Mouse (Mus musculus) forebrain, embryonic 13.5 days (tissue): ENCODE results near the gene Kdm3a. TPM values are rescaled to one million over a fixed set of nuclear protein-coding genes. Genes with fewer than 3 reads are reported as not detected.

ENCODE experiments used
- ATAC-seq: fragments of 200-750 bp; cut with Nextera tagmentation; 2 replicates; pipeline ENCODE4 v1.8.0; 2017
- H3K27ac ChIP-seq: fragments of 300-500 bp; sonication (generic); 2 replicates; pipeline ENCODE4 v1.5.1; 2015; ENCODE audit warnings: inconsistent platforms, mild to moderate bottlenecking, moderate library complexity
- H3K27me3 ChIP-seq: fragments of 300-500 bp; sonication (generic); 2 replicates; pipeline ENCODE4 v1.6.1; 2015; ENCODE audit warnings: mild to moderate bottlenecking, inconsistent platforms
- H3K36me3 ChIP-seq: fragments of 300-500 bp; sonication (generic); 2 replicates; pipeline ENCODE4 v1.6.1; 2015; ENCODE audit warnings: mild to moderate bottlenecking, inconsistent platforms; ENCODE audit not compliant: poor library complexity, severe bottlenecking
- H3K4me1 ChIP-seq: fragments of 300-500 bp; sonication (generic); 2 replicates; pipeline ENCODE4 v1.6.1; 2015; ENCODE audit warnings: inconsistent platforms
- H3K4me2 ChIP-seq: fragments of 300-500 bp; sonication (generic); 2 replicates; pipeline ENCODE4 v1.6.1; 2015; ENCODE audit warnings: inconsistent platforms, mild to moderate bottlenecking, moderate library complexity
- H3K4me3 ChIP-seq: fragments of 300-500 bp; sonication (generic); 2 replicates; pipeline ENCODE4 v1.5.1; 2015; ENCODE audit warnings: mild to moderate bottlenecking, inconsistent platforms
- H3K9ac ChIP-seq: fragments of 300-500 bp; sonication (generic); 2 replicates; pipeline ENCODE4 v1.6.1; 2015; ENCODE audit warnings: mild to moderate bottlenecking, inconsistent platforms
- H3K9me3 ChIP-seq: fragments of 300-500 bp; sonication (generic); replicated peaks from 2 replicates; pipeline ENCODE4 v1.6.1; 2016; ENCODE audit warnings: inconsistent platforms
- WGBS: fragments of 180-500 bp; shearing (Covaris S2); methylation state at CpG from one replicate; pipeline ENCODE4 v1.1.7; 2015; 5-methylcytosine and 5-hydroxymethylcytosine counted together
- polyA plus RNA-seq: library from polyadenylated mRNA; unstranded; fragments of >200 nt; fragmentation: Nextera tagmentation; extraction: Ambion mirVana; gene quantifications from 2 replicates; pipeline ENCODE4 v1.2.1, GENCODE M21; 2015

Kdm3a gene
- polyA plus RNA-seq, result 68.0 and 78.8 TPM in 2 replicates

DNA sequence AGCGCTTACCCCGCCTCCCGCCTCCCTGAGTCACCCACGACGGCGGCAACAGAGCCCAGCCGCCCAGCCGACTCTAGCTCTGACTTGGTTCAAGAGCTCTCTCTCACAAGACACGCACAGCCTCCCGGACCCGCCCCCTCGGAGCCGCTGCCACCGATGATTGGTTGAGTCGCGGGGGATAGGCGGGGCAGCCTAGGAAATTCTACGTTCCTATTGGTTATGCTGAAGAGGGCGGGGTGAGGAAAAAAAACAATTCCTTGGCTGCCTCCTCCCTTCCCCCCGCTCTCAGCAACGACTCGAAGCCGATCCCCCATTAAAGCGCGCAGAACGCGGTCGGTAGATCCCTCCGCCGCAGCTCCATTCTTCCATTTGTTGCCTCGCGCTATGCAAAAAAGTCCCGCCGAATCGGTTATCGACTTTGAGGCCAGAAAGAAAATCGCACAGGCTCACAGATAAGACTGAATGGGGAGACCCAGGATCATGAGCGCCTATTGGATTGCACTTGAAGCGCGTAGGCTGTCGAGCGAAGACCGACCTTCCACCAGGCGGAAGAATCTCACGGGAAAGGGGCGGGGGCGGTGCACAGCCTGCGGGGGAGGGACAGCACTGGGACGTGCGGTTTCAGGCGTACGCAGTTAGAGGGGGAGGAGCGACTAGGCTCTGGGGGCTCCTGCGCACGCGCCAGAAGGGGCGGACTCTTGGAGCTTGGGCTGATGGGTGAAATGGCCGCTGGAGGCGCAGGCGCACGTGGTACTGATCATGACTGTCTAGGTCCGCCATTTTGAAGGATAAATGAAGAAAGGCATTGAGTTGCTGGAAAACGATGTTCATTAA lies at the start of gene Kdm3a:
Kdm3a (minus strand) TSS at position 162 of the 834 bp plus-strand sequence.
- H3K9me3 ChIP-seq, result no peaks in the 10 kb centered on the region
- peak within 1 kb of the TSS; percentile 84 for H3K4me2 ChIP-seq
- ATAC-seq, result peak; percentile 98
- H3K9ac ChIP-seq, result peak within 1 kb of the TSS; percentile 91
- H3K4me1 ChIP-seq, result peaks cover 32% of the 10 kb centered on the region
- H3K36me3 ChIP-seq, result peaks cover 14% of the 10 kb centered on the region
- peak within 1 kb of the TSS; percentile 100 for H3K27ac ChIP-seq
- peaks cover 10% of the 10 kb centered on the region for H3K27me3 ChIP-seq
- H3K4me3 ChIP-seq, result peak within 1 kb of the TSS; percentile 88
- under 1% methylated on average over 63 of the region's 63 CpGs for WGBS

- no peak overlapping the region for H3K9ac ChIP-seq
- no peaks in the 10 kb centered on the region for H3K4me1 ChIP-seq
- H3K4me3 ChIP-seq, result no peak overlapping the region
- no peak for ATAC-seq
- no peak overlapping the region for H3K27ac ChIP-seq
- H3K9me3 ChIP-seq, result no peaks in the 10 kb centered on the region
- WGBS, result 68% methylated on average over 7 of the region's 7 CpGs
- no peak overlapping the region for H3K4me2 ChIP-seq
- no peaks in the 10 kb centered on the region for H3K36me3 ChIP-seq
- no peaks in the 10 kb centered on the region for H3K27me3 ChIP-seq
Observed at GRCm38 (mm10) chr6:71678891-71679290, 46.1 kb upstream of the Kdm3a start.

DNA sequence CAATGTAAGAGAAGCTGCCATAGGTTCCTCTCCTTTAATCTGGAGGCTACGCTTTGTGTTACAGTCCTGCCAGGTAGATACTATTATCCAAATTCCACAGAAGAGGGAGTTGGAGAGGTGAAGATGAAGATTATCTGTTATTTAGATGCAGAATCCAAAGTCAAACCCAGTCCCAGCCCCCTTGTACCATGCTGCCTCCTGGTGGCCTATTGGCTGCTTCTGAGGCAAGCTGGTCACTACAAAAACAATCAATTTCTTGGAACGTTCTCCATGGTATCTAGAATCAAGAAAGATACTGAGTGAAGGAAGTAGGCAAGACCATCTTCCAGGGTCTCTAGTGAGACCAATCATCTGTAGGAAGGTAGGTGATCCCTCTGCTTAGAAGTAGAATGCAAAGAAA lies 40.4 kb upstream of the Kdm3a start:
- H3K36me3 ChIP-seq, result no peaks in the 10 kb centered on the region

GRCm38 (mm10) chr6:71664511-71664910 lies 31.7 kb upstream of the Kdm3a start:
- H3K9ac ChIP-seq, result no peak overlapping the region
- no peaks in the 10 kb centered on the region for H3K27me3 ChIP-seq
- no peaks in the 10 kb centered on the region for H3K9me3 ChIP-seq
- H3K4me3 ChIP-seq, result no peak overlapping the region
- no peak overlapping the region for H3K27ac ChIP-seq
- no peak for ATAC-seq
- H3K4me1 ChIP-seq, result no peaks in the 10 kb centered on the region
- no peak overlapping the region for H3K4me2 ChIP-seq
- 74% methylated on average over 1 of the region's 1 CpGs for WGBS
- no peaks in the 10 kb centered on the region for H3K36me3 ChIP-seq

More for the DNA sequence above, 40.4 kb upstream of the Kdm3a start:
- Histone ChIP-seq H3K9me3 (no peaks in the 10 kb centered on the region), H3K4me1 (no peaks in the 10 kb centered on the region), H3K9ac (no peak overlapping the region), H3K27me3 (no peaks in the 10 kb centered on the region), H3K27ac (no peak overlapping the region), H3K4me3 (no peak overlapping the region), H3K4me2 (no peak overlapping the region)
- ATAC-seq, result no peak
- 75% methylated on average over 2 of the region's 2 CpGs for WGBS

DNA sequence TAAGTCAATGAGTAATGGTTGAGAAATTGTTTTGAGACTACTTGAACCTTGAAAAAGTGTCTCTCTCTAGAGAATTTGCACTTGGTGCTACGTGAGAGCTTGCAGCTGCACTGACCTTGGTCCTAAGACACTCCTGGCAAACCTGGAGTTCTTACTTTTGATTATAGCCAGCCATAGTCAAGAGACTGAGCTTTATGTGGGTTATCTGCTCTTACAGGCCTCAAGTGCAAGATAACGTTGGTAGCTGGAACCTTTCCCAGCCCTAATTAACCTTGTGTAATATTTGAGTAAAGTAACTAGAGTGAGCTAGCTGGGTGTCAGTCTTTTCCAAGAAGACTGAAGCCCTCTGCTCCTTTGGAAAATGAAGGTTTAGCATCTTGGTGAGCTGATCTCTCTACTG lies 25.5 kb upstream of the Kdm3a start:
- H3K4me2 ChIP-seq, result no peak overlapping the region
- no peak for ATAC-seq

DNA sequence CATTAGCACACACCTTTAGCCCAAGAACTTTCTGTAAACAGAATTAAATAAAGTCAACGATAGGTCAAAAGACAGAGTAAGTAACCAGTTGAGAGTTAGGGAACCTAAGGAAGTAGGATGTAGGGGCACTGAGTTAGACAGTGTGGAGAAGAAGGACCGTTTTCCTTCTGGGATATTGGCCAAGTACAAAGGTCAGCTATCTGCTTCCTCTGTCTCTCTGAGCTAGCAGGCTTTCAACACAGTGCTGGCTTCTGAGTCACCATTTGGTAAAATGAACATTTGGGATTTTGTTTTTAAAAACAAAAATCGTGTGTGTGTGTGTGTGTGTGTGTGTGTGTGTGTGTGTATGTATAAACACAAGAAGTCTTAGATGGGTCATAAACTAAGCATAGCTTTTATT lies 23.0 kb upstream of the Kdm3a start:
- no peak overlapping the region for H3K4me2 ChIP-seq
- no peak overlapping the region for H3K27ac ChIP-seq
- H3K9me3 ChIP-seq, result no peaks in the 10 kb centered on the region
- no peaks in the 10 kb centered on the region for H3K4me1 ChIP-seq
- no peaks in the 10 kb centered on the region for H3K27me3 ChIP-seq
- no peak for ATAC-seq
- WGBS, result 82% methylated on average over 3 of the region's 3 CpGs
- H3K4me3 ChIP-seq, result no peak overlapping the region
- H3K9ac ChIP-seq, result no peak overlapping the region
- no peaks in the 10 kb centered on the region for H3K36me3 ChIP-seq

More for the DNA sequence above, 25.5 kb upstream of the Kdm3a start:
- Histone ChIP-seq H3K27ac (no peak overlapping the region), H3K4me3 (no peak overlapping the region), H3K36me3 (no peaks in the 10 kb centered on the region), H3K4me1 (no peaks in the 10 kb centered on the region), H3K27me3 (no peaks in the 10 kb centered on the region), H3K9ac (no peak overlapping the region), H3K9me3 (no peaks in the 10 kb centered on the region)
- WGBS, result 71% methylated on average over 2 of the region's 2 CpGs

DNA sequence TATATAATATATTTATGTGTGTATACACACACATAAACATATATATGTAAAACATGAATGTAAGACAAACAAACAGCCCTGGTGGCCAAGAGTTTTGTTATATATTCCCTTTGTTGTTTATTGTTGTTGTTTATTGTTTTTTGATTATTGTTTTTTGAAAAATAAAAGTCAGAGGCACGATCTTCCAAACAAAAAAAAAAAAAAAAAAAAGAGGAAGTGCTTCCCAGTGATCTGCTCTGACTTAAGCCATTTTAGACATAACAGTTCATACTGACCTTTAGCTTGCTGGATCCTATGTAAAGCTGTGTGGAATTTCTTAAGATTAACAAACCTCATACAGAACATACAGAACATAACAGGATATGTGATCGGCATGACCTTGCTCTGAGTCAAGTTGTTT lies 19.1 kb upstream of the Kdm3a start:
- Histone ChIP-seq H3K36me3 (no peaks in the 10 kb centered on the region), H3K4me3 (no peak overlapping the region), H3K4me2 (no peak overlapping the region), H3K4me1 (no peaks in the 10 kb centered on the region), H3K9me3 (no peaks in the 10 kb centered on the region), H3K9ac (no peak overlapping the region), H3K27me3 (no peaks in the 10 kb centered on the region), H3K27ac (no peak overlapping the region)
- no peak for ATAC-seq
- 91% methylated on average over 2 of the region's 2 CpGs for WGBS

DNA sequence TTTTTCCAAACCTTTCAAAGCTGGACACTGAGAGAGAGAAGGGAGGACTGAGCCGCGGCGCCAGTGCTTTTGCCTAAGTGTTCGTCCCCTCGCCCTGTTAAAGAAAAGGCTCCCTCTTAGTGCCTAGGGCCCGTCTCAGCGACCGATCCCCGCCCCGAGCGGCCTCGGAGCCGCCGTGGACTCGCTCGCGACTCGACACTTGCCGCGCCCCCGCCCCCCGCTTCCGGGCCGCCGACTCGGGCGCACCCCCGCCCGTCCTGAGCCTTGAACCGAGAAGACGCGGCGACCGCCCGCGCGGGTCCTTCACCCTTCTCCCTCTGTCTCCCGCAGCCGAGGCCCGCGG lies 333 bp downstream of the Kdm3a start:
- H3K9me3 ChIP-seq, result no peaks in the 10 kb centered on the region
- peak overlapping the region; percentile 84 for H3K4me2 ChIP-seq
- 1% methylated on average over 36 of the region's 41 CpGs for WGBS
- H3K36me3 ChIP-seq, result peaks cover 16% of the 10 kb centered on the region
- H3K27ac ChIP-seq, result peak overlapping the region; percentile 96
- H3K27me3 ChIP-seq, result peaks cover 10% of the 10 kb centered on the region
- no peak; the same call in 1 of the 2 replicates for ATAC-seq
- H3K4me3 ChIP-seq, result peak overlapping the region; percentile 88
- peaks cover 32% of the 10 kb centered on the region for H3K4me1 ChIP-seq
- H3K9ac ChIP-seq, result peak overlapping the region; percentile 91

DNA sequence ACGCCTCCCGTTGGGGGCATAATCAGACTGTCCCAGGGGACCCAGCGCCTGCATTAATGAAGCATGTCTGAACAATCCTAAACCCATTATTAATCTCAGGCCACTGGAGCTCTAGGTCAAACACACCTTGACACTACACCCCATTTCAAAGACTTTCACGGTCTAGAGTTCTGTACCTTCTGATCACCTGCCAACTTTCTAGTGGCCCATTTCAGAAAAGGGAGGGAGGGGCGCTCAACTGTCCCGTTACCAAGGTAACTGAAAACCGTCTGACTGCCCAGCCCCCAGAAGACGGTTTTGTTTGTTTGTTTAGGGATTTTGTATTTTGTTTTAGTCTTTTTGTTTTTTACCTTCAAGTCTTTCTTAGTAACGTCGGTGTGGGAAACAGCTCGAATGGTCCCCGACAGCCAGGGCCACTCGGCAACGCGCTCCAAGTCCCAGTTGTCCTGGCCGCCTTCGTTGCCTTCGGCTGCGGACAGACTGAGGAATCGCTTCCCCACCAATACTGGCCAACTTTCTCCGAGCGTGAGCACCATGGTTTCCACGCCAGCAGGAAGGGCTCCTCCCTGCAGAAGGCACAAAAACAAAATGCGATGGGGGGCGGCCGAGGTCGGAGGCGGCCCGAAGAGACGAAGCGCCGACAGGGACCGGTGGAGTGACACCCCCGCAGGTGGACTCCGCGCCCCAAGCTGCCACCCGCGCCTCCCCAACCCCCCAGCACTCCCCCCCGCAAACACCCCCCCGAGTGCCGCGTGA lies 906 bp downstream of the Kdm3a start:
- no peak for ATAC-seq
- Histone ChIP-seq H3K9ac (peak overlapping the region; percentile 91), H3K4me3 (peak overlapping the region; percentile 88), H3K27me3 (peaks cover 4% of the 10 kb centered on the region), H3K4me2 (peak overlapping the region; percentile 84), H3K9me3 (no peaks in the 10 kb centered on the region), H3K4me1 (peaks cover 32% of the 10 kb centered on the region), H3K36me3 (peaks cover 21% of the 10 kb centered on the region), H3K27ac (peak overlapping the region; percentile 96)
- WGBS, result under 1% methylated on average over 41 of the region's 42 CpGs

DNA sequence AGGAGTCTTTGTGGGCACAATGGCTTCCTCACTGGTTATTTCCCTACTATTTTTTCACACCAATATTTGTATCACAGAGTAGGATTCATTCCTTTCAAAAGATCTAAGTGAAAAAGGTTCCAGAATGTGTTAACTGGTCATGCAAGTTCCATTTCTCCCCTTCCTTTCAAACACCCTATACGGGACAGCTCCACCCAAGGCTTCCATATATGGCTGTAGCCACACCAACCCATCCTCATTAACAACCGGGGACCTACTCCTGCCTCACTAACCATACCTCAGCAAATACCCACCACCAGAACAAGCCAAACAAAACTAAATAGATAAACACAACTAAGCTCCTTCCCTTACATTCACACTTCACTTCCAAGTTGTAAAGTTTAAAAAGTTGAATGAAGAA lies 1.6 kb downstream of the Kdm3a start:
- peak overlapping the region; percentile 91 for H3K9ac ChIP-seq
- H3K4me3 ChIP-seq, result peak overlapping the region; percentile 88
- H3K4me1 ChIP-seq, result peaks cover 32% of the 10 kb centered on the region
- ATAC-seq, result no peak
- peak overlapping the region; percentile 84 for H3K4me2 ChIP-seq
- peaks cover 27% of the 10 kb centered on the region for H3K36me3 ChIP-seq
- H3K9me3 ChIP-seq, result no peaks in the 10 kb centered on the region
- 9% methylated on average over 2 of the region's 2 CpGs for WGBS
- H3K27ac ChIP-seq, result no peak overlapping the region
- H3K27me3 ChIP-seq, result no peaks in the 10 kb centered on the region

GRCm38 (mm10) chr6:71627325-71627724 lies 5.5 kb downstream of the Kdm3a start:
- no peak overlapping the region for H3K27ac ChIP-seq
- peaks cover 32% of the 10 kb centered on the region for H3K4me1 ChIP-seq
- H3K4me2 ChIP-seq, result no peak overlapping the region
- no peaks in the 10 kb centered on the region for H3K9me3 ChIP-seq
- peaks cover 63% of the 10 kb centered on the region for H3K36me3 ChIP-seq
- no peak for ATAC-seq
- H3K27me3 ChIP-seq, result no peaks in the 10 kb centered on the region
- no peak overlapping the region for H3K9ac ChIP-seq
- H3K4me3 ChIP-seq, result no peak overlapping the region

GRCm38 (mm10) chr6:71625984-71626383 lies 6.8 kb downstream of the Kdm3a start:
- Histone ChIP-seq H3K4me3 (no peak overlapping the region), H3K27ac (no peak overlapping the region), H3K27me3 (no peaks in the 10 kb centered on the region), H3K4me1 (peaks cover 24% of the 10 kb centered on the region), H3K36me3 (peaks cover 75% of the 10 kb centered on the region), H3K4me2 (no peak overlapping the region), H3K9me3 (no peaks in the 10 kb centered on the region), H3K9ac (no peak overlapping the region)
- no peak for ATAC-seq
- WGBS, result 91% methylated on average over 2 of the region's 2 CpGs
